Mouse (Mus musculus): ENCODE measurements around the gene Celsr3. TPM values are rescaled to one million over a fixed set of nuclear protein-coding genes. Genes with fewer than 3 reads are reported as not detected.
A peak's percentile ranks its signal among the peaks of the same experiment; 100 is the strongest.

Gene Celsr3
- polyA plus RNA-seq, 1 experiment, result 14.9 TPM

DNA sequence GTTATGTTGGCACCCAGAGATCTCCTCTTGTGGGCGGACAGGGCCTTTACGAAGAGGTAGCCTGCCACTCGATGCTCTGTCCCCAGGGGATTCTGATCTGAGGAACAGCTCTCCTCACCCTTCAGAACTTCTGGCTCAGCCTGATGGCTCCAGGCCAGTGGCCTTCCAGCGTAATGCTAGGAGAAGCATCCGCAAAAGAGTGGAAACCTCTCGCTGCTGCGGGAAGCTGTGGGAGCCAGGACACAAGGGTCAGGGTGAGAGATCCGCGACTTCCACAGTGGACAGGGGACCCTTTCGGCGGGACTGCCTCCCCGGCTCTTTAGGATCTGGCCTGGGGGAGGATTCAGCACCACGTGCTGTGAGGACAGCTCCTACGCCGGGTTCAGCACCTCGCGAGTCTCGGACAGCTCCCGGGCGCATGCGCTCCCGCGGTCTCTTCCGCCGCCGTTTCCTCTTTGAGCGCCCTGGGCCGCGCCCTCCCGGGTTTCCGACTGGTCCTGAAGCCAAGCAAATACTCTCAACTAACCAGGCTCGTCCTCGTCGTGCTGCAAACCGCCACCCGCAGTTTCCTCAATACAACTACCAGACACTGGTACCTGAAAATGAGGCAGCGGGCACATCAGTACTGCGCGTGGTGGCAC lies 700 bp downstream of the Celsr3 start:
- Histone ChIP-seq H3K4me3 (replicated peaks; ENCODE audit: control insufficient read depth, low read depth, low read length) (peak overlapping the region; percentile 64), H3K27ac (ENCODE audit: control insufficient read depth, insufficient read depth, low read depth, low read length, poor library complexity) (peak overlapping the region; percentile 34), H3K4me1 (ENCODE audit: control insufficient read depth, insufficient read depth, low read length) (peaks cover 6% of the 10 kb centered on the region; the same call in 1 of the 2 replicates)
- 3% methylated on average over 39 of the region's 39 CpGs for WGBS
- TF ChIP-seq POLR2A (IDR thresholded peaks at IDR 0.05; ENCODE audit: borderline replicate concordance, control insufficient read depth, low read depth, low read length) (no peak), CTCF (IDR thresholded peaks at IDR 0.05; ENCODE audit: control insufficient read depth, insufficient read depth, low read length) (peak; percentile 32; the same call in 1 of the 2 replicates)

DNA sequence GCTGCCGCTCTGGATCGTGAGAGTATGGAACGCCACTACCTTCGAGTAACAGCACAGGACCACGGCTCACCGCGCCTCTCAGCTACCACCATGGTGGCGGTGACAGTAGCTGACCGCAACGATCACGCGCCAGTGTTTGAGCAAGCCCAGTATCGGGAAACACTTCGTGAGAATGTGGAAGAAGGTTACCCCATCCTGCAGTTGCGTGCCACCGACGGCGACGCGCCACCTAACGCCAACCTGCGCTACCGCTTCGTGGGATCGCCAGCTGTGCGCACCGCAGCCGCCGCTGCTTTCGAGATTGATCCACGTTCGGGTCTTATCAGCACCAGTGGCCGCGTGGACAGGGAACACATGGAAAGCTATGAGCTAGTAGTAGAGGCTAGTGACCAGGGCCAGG lies 1.3 kb downstream of the Celsr3 start:
- Histone ChIP-seq H3K4me1 (ENCODE audit: control insufficient read depth, insufficient read depth, low read length) (peaks cover 6% of the 10 kb centered on the region; the same call in 1 of the 2 replicates), H3K4me3 (replicated peaks; ENCODE audit: control insufficient read depth, low read depth, low read length) (peak overlapping the region; percentile 29), H3K27ac (ENCODE audit: control insufficient read depth, insufficient read depth, low read depth, low read length, poor library complexity) (peak overlapping the region; percentile 34)
- TF ChIP-seq POLR2A (IDR thresholded peaks at IDR 0.05; ENCODE audit: borderline replicate concordance, control insufficient read depth, low read depth, low read length) (0 out of 2 replicates have a peak, but pooled peaks have one; percentile 37), CTCF (IDR thresholded peaks at IDR 0.05; ENCODE audit: control insufficient read depth, insufficient read depth, low read length) (no peak)
- 10% methylated on average over 34 of the region's 34 CpGs for WGBS

DNA sequence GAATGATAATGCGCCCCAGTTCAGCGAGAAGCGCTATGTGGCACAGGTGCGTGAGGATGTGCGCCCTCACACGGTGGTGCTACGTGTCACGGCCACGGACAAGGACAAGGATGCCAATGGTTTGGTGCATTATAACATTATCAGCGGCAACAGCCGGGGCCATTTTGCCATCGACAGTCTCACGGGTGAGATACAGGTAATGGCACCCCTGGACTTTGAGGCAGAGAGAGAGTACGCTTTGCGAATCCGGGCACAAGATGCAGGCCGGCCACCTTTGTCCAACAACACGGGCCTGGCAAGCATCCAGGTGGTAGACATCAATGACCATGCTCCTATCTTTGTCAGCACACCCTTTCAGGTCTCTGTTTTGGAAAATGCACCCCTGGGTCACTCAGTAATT lies 1.8 kb downstream of the Celsr3 start:
- TF ChIP-seq CTCF (IDR thresholded peaks at IDR 0.05; ENCODE audit: control insufficient read depth, insufficient read depth, low read length) (no peak), POLR2A (IDR thresholded peaks at IDR 0.05; ENCODE audit: borderline replicate concordance, control insufficient read depth, low read depth, low read length) (no peak)
- no peak overlapping the region for H3K27ac ChIP-seq (ENCODE audit: control insufficient read depth, insufficient read depth, low read depth, low read length, poor library complexity)
- peaks cover 6% of the 10 kb centered on the region; the same call in 1 of the 2 replicates for H3K4me1 ChIP-seq (ENCODE audit: control insufficient read depth, insufficient read depth, low read length)
- peak overlapping the region; percentile 29 for H3K4me3 ChIP-seq (replicated peaks; ENCODE audit: control insufficient read depth, low read depth, low read length)
- whole genome bisulfite sequencing, result 53% methylated on average over 18 of the region's 18 CpGs

DNA sequence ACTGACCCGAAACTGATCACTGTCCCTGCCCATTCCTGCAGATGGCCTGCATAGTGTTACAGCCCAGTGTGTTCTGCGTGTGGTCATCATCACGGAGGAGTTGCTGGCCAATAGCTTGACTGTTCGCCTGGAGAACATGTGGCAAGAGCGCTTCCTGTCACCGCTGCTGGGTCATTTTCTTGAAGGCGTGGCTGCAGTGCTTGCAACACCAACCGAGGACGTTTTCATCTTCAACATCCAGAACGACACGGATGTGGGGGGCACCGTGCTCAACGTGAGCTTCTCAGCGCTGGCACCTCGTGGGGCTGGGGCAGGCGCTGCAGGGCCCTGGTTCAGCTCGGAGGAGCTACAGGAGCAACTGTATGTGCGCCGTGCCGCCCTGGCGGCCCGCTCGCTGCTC lies 5.5 kb downstream of the Celsr3 start:
- peaks cover 6% of the 10 kb centered on the region; the same call in 1 of the 2 replicates for H3K4me1 ChIP-seq (ENCODE audit: control insufficient read depth, insufficient read depth, low read length)
- no peak for TF ChIP-seq CTCF (IDR thresholded peaks at IDR 0.05; ENCODE audit: control insufficient read depth, insufficient read depth, low read length)
- peak; percentile 39; the same call in 1 of the 2 replicates for TF ChIP-seq POLR2A (IDR thresholded peaks at IDR 0.05; ENCODE audit: borderline replicate concordance, control insufficient read depth, low read depth, low read length)
- H3K27ac ChIP-seq (ENCODE audit: control insufficient read depth, insufficient read depth, low read depth, low read length, poor library complexity), result peak overlapping the region; percentile 87
- WGBS, result 1% methylated on average over 23 of the region's 23 CpGs
- H3K4me3 ChIP-seq (replicated peaks; ENCODE audit: control insufficient read depth, low read depth, low read length), result peak overlapping the region; percentile 73

DNA sequence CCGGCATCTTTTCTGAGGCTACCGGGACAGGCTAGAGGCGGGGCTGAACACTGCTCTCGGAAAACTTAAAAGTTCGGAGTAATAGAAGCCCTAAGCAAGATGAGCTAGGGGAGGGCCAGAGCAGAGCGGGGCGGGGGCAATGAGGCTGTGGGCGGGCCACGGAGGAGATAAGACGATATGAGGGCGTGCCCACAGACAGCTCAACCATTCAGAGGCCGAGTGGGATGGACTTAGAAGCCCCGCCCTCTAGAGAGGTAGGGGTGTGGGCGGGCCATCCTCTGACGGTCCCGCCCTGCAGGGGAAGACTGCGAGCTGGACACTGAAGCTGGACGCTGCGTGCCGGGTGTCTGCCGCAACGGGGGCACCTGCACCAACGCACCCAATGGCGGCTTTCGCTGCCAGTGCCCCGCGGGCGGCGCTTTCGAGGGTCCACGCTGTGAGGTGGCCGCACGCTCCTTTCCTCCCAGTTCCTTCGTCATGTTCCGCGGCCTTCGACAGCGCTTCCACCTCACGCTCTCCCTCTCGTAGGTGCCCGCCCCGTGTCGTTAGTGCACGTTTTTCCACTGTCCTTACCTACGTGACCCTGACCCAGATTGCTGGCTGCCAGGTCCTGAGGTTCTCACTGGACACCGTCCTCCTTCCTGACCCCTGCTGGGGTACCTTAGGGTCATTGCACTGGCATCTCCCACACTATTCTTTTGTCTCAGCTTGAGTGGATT lies 6.4 kb downstream of the Celsr3 start:
- WGBS, result 2% methylated on average over 46 of the region's 46 CpGs
- TF ChIP-seq POLR2A (IDR thresholded peaks at IDR 0.05; ENCODE audit: borderline replicate concordance, control insufficient read depth, low read depth, low read length) (0 out of 2 replicates have a peak, but pooled peaks have one; percentile 18), CTCF (IDR thresholded peaks at IDR 0.05; ENCODE audit: control insufficient read depth, insufficient read depth, low read length) (no peak)
- Histone ChIP-seq H3K4me1 (ENCODE audit: control insufficient read depth, insufficient read depth, low read length) (peaks cover 4% of the 10 kb centered on the region; the same call in 1 of the 2 replicates), H3K4me3 (replicated peaks; ENCODE audit: control insufficient read depth, low read depth, low read length) (peak overlapping the region; percentile 73), H3K27ac (ENCODE audit: control insufficient read depth, insufficient read depth, low read depth, low read length, poor library complexity) (peak overlapping the region; percentile 87)

DNA sequence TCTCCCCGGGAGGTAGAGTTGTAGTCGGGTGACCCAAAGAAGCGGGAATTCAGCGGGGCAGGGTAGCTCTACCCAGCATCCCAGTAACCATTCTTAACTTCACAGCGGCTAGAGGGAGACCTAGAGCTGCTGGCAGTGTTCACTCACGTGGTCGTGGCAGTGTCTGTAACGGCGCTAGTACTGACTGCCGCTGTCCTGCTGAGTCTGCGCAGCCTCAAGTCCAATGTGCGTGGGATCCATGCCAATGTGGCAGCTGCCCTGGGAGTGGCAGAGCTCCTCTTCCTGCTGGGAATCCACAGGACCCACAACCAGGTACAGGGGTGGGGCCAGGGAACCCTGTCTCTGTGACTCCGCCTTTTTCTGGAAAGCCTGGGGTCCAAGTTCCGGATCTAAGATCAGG lies 16.9 kb downstream of the Celsr3 start:
- no peak overlapping the region for H3K4me3 ChIP-seq (replicated peaks; ENCODE audit: control insufficient read depth, low read depth, low read length)
- TF ChIP-seq POLR2A (IDR thresholded peaks at IDR 0.05; ENCODE audit: borderline replicate concordance, control insufficient read depth, low read depth, low read length), result no peak
- no peak for TF ChIP-seq CTCF (IDR thresholded peaks at IDR 0.05; ENCODE audit: control insufficient read depth, insufficient read depth, low read length)
- 17% methylated on average over 14 of the region's 14 CpGs for WGBS
- no peak overlapping the region for H3K27ac ChIP-seq (ENCODE audit: control insufficient read depth, insufficient read depth, low read depth, low read length, poor library complexity)
- no peaks in the 10 kb centered on the region; the same call in 1 of the 2 replicates for H3K4me1 ChIP-seq (ENCODE audit: control insufficient read depth, insufficient read depth, low read length)

DNA sequence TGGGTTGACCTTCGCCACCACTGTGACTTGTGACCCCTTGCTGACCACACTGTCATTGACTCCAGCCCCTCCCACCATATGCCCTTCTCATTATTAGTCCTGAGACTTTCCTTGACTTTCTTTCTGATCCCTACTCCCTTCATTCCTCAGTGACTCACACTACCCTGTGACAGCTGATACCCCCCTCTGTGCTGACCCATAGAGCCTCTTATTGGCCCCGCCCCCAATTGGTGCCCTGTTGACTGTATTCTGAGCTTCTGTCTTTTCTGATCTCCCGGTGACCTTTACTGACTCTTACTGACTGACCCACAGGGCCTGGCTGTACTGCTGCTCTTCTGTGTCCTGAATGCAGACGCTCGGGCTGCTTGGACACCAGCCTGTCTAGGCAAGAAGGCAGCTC lies 19.3 kb downstream of the Celsr3 start:
- WGBS, result 80% methylated on average over 5 of the region's 5 CpGs
- H3K4me3 ChIP-seq (replicated peaks; ENCODE audit: control insufficient read depth, low read depth, low read length), result no peak overlapping the region
- no peak for TF ChIP-seq CTCF (IDR thresholded peaks at IDR 0.05; ENCODE audit: control insufficient read depth, insufficient read depth, low read length)
- no peak for TF ChIP-seq POLR2A (IDR thresholded peaks at IDR 0.05; ENCODE audit: borderline replicate concordance, control insufficient read depth, low read depth, low read length)
- no peaks in the 10 kb centered on the region; the same call in none of the 2 replicates for H3K4me1 ChIP-seq (ENCODE audit: control insufficient read depth, insufficient read depth, low read length)
- no peak overlapping the region for H3K27ac ChIP-seq (ENCODE audit: control insufficient read depth, insufficient read depth, low read depth, low read length, poor library complexity)

DNA sequence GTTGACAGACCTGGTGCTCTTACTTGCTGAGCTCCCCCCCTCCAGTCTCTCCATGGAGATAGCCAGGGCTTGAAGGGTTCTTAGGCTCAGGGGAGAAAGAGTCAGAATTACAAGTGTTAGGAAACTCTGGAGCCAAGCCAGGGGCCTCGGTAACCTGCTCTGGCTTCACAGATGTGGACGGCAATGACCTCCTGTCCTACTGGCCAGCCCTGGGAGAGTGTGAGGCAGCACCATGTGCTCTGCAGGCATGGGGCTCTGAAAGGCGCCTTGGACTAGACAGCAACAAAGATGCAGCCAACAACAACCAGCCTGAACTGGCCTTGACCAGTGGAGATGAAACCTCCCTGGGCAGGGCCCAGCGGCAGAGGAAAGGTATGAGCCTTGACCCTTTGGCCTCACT lies 21.3 kb downstream of the Celsr3 start:
- Histone ChIP-seq H3K27ac (ENCODE audit: control insufficient read depth, insufficient read depth, low read depth, low read length, poor library complexity) (no peak overlapping the region), H3K4me1 (ENCODE audit: control insufficient read depth, insufficient read depth, low read length) (no peaks in the 10 kb centered on the region; the same call in none of the 2 replicates), H3K4me3 (replicated peaks; ENCODE audit: control insufficient read depth, low read depth, low read length) (no peak overlapping the region)
- 64% methylated on average over 4 of the region's 4 CpGs for WGBS
- TF ChIP-seq CTCF (IDR thresholded peaks at IDR 0.05; ENCODE audit: control insufficient read depth, insufficient read depth, low read length) (no peak), POLR2A (IDR thresholded peaks at IDR 0.05; ENCODE audit: borderline replicate concordance, control insufficient read depth, low read depth, low read length) (no peak)

Measured in bone marrow, adult 2 months (tissue).